In the genomic region with DNA sequence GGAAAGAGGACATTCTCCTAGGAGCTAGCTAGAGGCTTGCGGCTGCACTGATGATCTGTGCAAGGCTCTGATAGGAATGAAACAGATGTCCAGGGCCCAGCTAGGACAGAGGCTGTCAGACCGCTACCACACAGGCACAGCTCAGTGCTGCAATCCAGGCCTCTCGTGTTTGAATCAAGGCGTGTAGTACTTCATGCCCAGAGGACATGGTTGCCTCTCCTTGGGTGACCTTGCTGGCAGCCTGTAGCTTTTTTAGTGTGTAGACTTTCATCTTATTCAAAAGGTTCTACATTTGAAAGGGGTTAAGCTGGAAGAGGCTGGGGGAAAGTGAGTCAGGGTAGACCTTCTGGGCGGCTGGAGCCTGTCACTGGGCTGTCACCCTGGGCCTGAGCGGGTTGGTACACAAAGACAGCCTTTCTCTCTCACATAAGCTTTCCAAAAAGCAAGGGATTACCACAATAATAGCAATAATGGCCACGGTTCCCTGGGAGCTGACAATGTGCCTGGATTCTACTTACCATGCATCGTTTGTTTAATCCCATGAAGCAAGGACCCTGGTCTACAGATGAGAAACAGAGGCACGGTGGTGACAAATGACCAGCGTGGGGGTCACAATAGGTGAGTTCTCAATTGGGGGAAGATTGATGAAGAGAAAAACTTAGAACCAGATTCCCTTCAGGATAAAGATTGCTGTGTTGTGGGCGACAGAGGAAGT, we compare ENCODE assay signal across 12 mouse cellular contexts.
DNase-seq lines count a peak whose midpoint lies in the region; ATAC-seq lines count a peak whose summit lies in the region.
"Had no signal": no experiment of that assay in that cellular context is flagged by ENCODE, and none has a peak within 500 bp of the region (broad histone marks: within the 10 kb centered on the region; RNA-seq: fewer than 3 reads in every experiment).

No protein-coding gene starts in this region.

- WGBS in heart, embryonic 12.5 days, result 72% methylated on average over 11 of the region's 11 CpGs
- WGBS in forebrain, embryonic 16.5 days, result 24% methylated on average over 11 of the region's 11 CpGs
- 30% methylated on average over 11 of the region's 11 CpGs for WGBS in midbrain, embryonic 11.5 days
- 84% methylated on average over 11 of the region's 11 CpGs for WGBS in kidney, embryonic 16.5 days

- H3K27ac ChIP-seq in heart, embryonic 12.5 days (ENCODE audit: poor library complexity, severe bottlenecking), result no peak overlapping the region
- H3K27ac ChIP-seq in forebrain, embryonic 16.5 days (ENCODE audit: low read length), result peak overlapping the region; percentile 52
- H3K27ac ChIP-seq in midbrain, embryonic 11.5 days (ENCODE audit: low read depth, low read length), result peak overlapping the region; percentile 41
- no peak overlapping the region for H3K27ac ChIP-seq in kidney, embryonic 16.5 days (ENCODE audit: low read length)
- H3K27ac ChIP-seq: liver, embryonic 12.5 days had no signal

- H3K36me3 ChIP-seq in heart, embryonic 12.5 days, result no peaks in the 10 kb centered on the region
- H3K36me3 ChIP-seq in forebrain, embryonic 16.5 days (ENCODE audit: control insufficient read depth, insufficient read depth), result no peaks in the 10 kb centered on the region
- H3K36me3 ChIP-seq in midbrain, embryonic 11.5 days (ENCODE audit: control insufficient read depth, insufficient read depth, low read length), result no peaks in the 10 kb centered on the region
- no peaks in the 10 kb centered on the region for H3K36me3 ChIP-seq in kidney, embryonic 16.5 days (ENCODE audit: insufficient read depth, low read length)
- H3K36me3 ChIP-seq: liver, embryonic 12.5 days had no signal

- peaks cover 6% of the 10 kb centered on the region; the same call in 1 of the 2 replicates for H3K9me3 ChIP-seq in heart, embryonic 12.5 days (replicated peaks)
- no peaks in the 10 kb centered on the region for H3K9me3 ChIP-seq in forebrain, embryonic 16.5 days (ENCODE audit: control insufficient read depth, low read length)
- no peaks in the 10 kb centered on the region for H3K9me3 ChIP-seq in midbrain, embryonic 11.5 days (ENCODE audit: control insufficient read depth, low read length)
- H3K9me3 ChIP-seq in kidney, embryonic 16.5 days (ENCODE audit: low read length), result peaks cover 7% of the 10 kb centered on the region; the same call in 1 of the 2 replicates
- H3K9me3 ChIP-seq: liver, embryonic 12.5 days had no signal

- H3K4me1 ChIP-seq in heart, embryonic 12.5 days (replicated peaks), result 0 out of 2 replicates have a peak, but pooled peaks cover 6% of the 10 kb centered on the region
- H3K4me1 ChIP-seq in forebrain, embryonic 16.5 days (replicated peaks; ENCODE audit: control insufficient read depth, insufficient read depth, low read length), result no peaks in the 10 kb centered on the region
- peaks cover 3% of the 10 kb centered on the region; the same call in 1 of the 2 replicates for H3K4me1 ChIP-seq in midbrain, embryonic 11.5 days (ENCODE audit: control insufficient read depth, insufficient read depth, low read length)
- H3K4me1 ChIP-seq in kidney, embryonic 16.5 days (ENCODE audit: insufficient read depth, low read length), result no peaks in the 10 kb centered on the region
- H3K4me1 ChIP-seq: liver, embryonic 12.5 days had no signal

- ATAC-seq in heart, embryonic 12.5 days (ENCODE audit: insufficient number of reproducible peaks, low FRiP score), result no peak
- peak; percentile 96 for ATAC-seq in forebrain, embryonic 16.5 days
- peak; percentile 87 for ATAC-seq in midbrain, embryonic 11.5 days (ENCODE audit: low FRiP score)
- ATAC-seq in kidney, embryonic 16.5 days (ENCODE audit: low FRiP score, low TSS enrichment), result no peak
- ATAC-seq: liver, embryonic 12.5 days had no signal

- H3K4me2 ChIP-seq in heart, embryonic 12.5 days, result no peak overlapping the region
- no peak overlapping the region for H3K4me2 ChIP-seq in forebrain, embryonic 16.5 days (ENCODE audit: low read length)
- H3K4me2 ChIP-seq in midbrain, embryonic 11.5 days, result no peak overlapping the region
- no peak overlapping the region for H3K4me2 ChIP-seq in kidney, embryonic 16.5 days (replicated peaks; ENCODE audit: low read depth, low read length)
- H3K4me2 ChIP-seq: liver, embryonic 12.5 days had no signal

- no peak overlapping the region for H3K9ac ChIP-seq in heart, embryonic 12.5 days
- H3K9ac ChIP-seq in forebrain, embryonic 16.5 days (replicated peaks; ENCODE audit: low read depth, low read length), result no peak overlapping the region
- H3K9ac ChIP-seq in midbrain, embryonic 11.5 days (ENCODE audit: low read length), result no peak overlapping the region
- no peak overlapping the region for H3K9ac ChIP-seq in kidney, embryonic 16.5 days (replicated peaks; ENCODE audit: low read length)
- H3K9ac ChIP-seq: liver, embryonic 12.5 days had no signal

- no peak overlapping the region for H3K4me3 ChIP-seq in heart, embryonic 12.5 days
- H3K4me3 ChIP-seq in forebrain, embryonic 16.5 days (replicated peaks; ENCODE audit: low read length), result no peak overlapping the region
- no peak overlapping the region for H3K4me3 ChIP-seq in midbrain, embryonic 11.5 days (ENCODE audit: low read depth, low read length)
- H3K4me3 ChIP-seq in kidney, embryonic 16.5 days (ENCODE audit: low read length), result no peak overlapping the region
- H3K4me3 ChIP-seq: liver, embryonic 12.5 days had no signal

- DNase-seq in heart, adult 11 months, result peak; percentile 78
- DNase-seq in R1 (ENCODE audit: low read depth, low spot score), result peak; percentile 6
- peak; percentile 87 for DNase-seq in midbrain, embryonic 11.5 days (ENCODE audit: low spot score, missing footprints)
- DNase-seq in thymus, postnatal 0 days (ENCODE audit: low spot score), result no peak
- no peak for DNase-seq in right cerebral cortex, postnatal 4 days
- DNase-seq: cerebellum, adult 11-12 months; gastrocnemius, postnatal 10 days; lung, postnatal 10 days had no signal

- no peaks in the 10 kb centered on the region for H3K27me3 ChIP-seq in heart, embryonic 12.5 days (replicated peaks)
- no peaks in the 10 kb centered on the region for H3K27me3 ChIP-seq in forebrain, embryonic 16.5 days (replicated peaks; ENCODE audit: control insufficient read depth, insufficient read depth, low read length)
- H3K27me3 ChIP-seq in midbrain, embryonic 11.5 days (ENCODE audit: control insufficient read depth, insufficient read depth, low read length), result no peaks in the 10 kb centered on the region
- no peaks in the 10 kb centered on the region for H3K27me3 ChIP-seq in kidney, embryonic 16.5 days (ENCODE audit: insufficient read depth, low read length)
- H3K27me3 ChIP-seq: liver, embryonic 12.5 days had no signal

Comparison
In these comparisons a context has a peak if more than half of its experiments do, and no peak if none do; other contexts are left out.
1. DNase-seq: peak in heart, adult 11 months (single experiment), R1 (single experiment) and midbrain, embryonic 11.5 days (single experiment); none in thymus, postnatal 0 days (single experiment) and right cerebral cortex, postnatal 4 days (single experiment).
2. ATAC-seq: peak in forebrain, embryonic 16.5 days (single experiment) and midbrain, embryonic 11.5 days (single experiment); none in heart, embryonic 12.5 days (single experiment) and kidney, embryonic 16.5 days (single experiment).
3. H3K27ac ChIP-seq: peak in forebrain, embryonic 16.5 days (single experiment) and midbrain, embryonic 11.5 days (single experiment); none in heart, embryonic 12.5 days (single experiment) and kidney, embryonic 16.5 days (single experiment).